Mouse (Mus musculus) ES-E14 (cell line): ENCODE measurements at regions not wholly inside any gene's neighbourhood (a gene's known extent, or its start where the extent isn't known, plus 50 kb on each side); places are given as distances from the start of the nearest gene placed in this dataset.

Experiments
- DNase-seq: peaks from one replicate; pipeline ENCODE4 v3.0.0-alpha.2; 2013; ENCODE audit warnings: low read depth, low spot score
- H3K27ac ChIP-seq: 2 replicates; pipeline ENCODE4 v1.5.1; 2012; ENCODE audit warnings: low read depth, mild to moderate bottlenecking, low read length, moderate library complexity, mixed read lengths; ENCODE audit not compliant: poor library complexity, insufficient read depth, severe bottlenecking
- H3K36me3 ChIP-seq: 2 replicates; pipeline ENCODE4 v1.6.1; 2012; ENCODE audit warnings: mild to moderate bottlenecking, low read length, moderate library complexity, mixed read lengths; ENCODE audit not compliant: control insufficient read depth, poor library complexity, insufficient read depth, severe bottlenecking
- H3K4me1 ChIP-seq, 2 experiments: fragments of 150-350 bp in 1 of 2; sonication (generic) in 1 of 2; 2 replicates each; pipeline ENCODE4 v1.6.1; 2012; ENCODE audit warnings: low read length in 2 of 2, mild to moderate bottlenecking in 1 of 2, mixed read lengths in 1 of 2; ENCODE audit not compliant: control insufficient read depth in 2 of 2, insufficient read depth in 2 of 2, poor library complexity in 1 of 2
- H3K4me3 ChIP-seq, 2 experiments: fragments of 150-350 bp in 1 of 2; sonication (generic) in 1 of 2; 2 replicates each; pipeline ENCODE4 v1.5.1; 2012; ENCODE audit warnings: low read length in 2 of 2, low read depth in 1 of 2, mild to moderate bottlenecking in 1 of 2, mixed read lengths in 1 of 2; ENCODE audit not compliant: insufficient read depth in 1 of 2, poor library complexity in 1 of 2, severe bottlenecking in 1 of 2
- H3K9ac ChIP-seq: 2 replicates; pipeline ENCODE4 v1.6.1; 2012; ENCODE audit warnings: low read depth, mild to moderate bottlenecking, low read length, mixed read lengths; ENCODE audit not compliant: poor library complexity, insufficient read depth, severe bottlenecking
- H3K9me3 ChIP-seq: fragments of 150-350 bp; sonication (generic); 2 replicates; pipeline ENCODE4 v1.6.1; 2012; ENCODE audit warnings: low read depth, mild to moderate bottlenecking, low read length; ENCODE audit not compliant: control insufficient read depth, insufficient read depth
- ZNF384 ChIP-seq: IDR thresholded peaks from 2 replicates; pipeline ENCODE4 v1.6.1; 2012; ENCODE audit warnings: low read depth, low read length, inconsistent platforms
- in situ Hi-C, 2 experiments: fragments of 600-800 bp; cut with MboI; formaldehyde crosslinking; loops; one replicate each; pipeline ENCODE4 v1.15.1; 2025; ENCODE audit warnings: low sequenced_read_pairs in 2 of 2, inconsistent platforms in 1 of 2; ENCODE audit not compliant: unreplicated experiment in 2 of 2

- Histone ChIP-seq H3K9me3 (no peaks in the 10 kb centered on the region), H3K4me3 (no peak overlapping the region), H3K9ac (no peak overlapping the region), H3K27ac (no peak overlapping the region), H3K36me3 (no peaks in the 10 kb centered on the region), H3K4me1 (no peaks in the 10 kb centered on the region)
- in situ Hi-C loops: no loop called here
- no peak for TF ChIP-seq ZNF384
- peak; percentile 24 for DNase-seq
Measured at GRCm38 (mm10) chrX:47292548-47293147, 600.1 kb downstream of the Smarca1 start.
